Mouse (Mus musculus) stomach, embryonic 14.5 days (tissue): ENCODE data around the gene Olfr1361. TPM values are rescaled to one million over a fixed set of nuclear protein-coding genes. Genes with fewer than 3 reads are reported as not detected.

Experiments
- ATAC-seq: fragments of 200-750 bp; cut with Nextera tagmentation; 2 replicates; pipeline ENCODE4 v1.8.0; 2017; ENCODE audit warnings: low read depth, moderate TSS enrichment; ENCODE audit not compliant: insufficient number of reproducible peaks, insufficient read depth, low FRiP score
- H3K27ac ChIP-seq: fragments of 300-500 bp; sonication (generic); 2 replicates; pipeline ENCODE4 v1.5.1; 2014; ENCODE audit warnings: mild to moderate bottlenecking, low read length, moderate library complexity, mixed read lengths
- H3K27me3 ChIP-seq: fragments of 300-500 bp; sonication (generic); 2 replicates; pipeline ENCODE4 v1.6.1; 2014; ENCODE audit warnings: low read length, control low read depth, mixed read lengths; ENCODE audit not compliant: control insufficient read depth, insufficient read depth
- H3K36me3 ChIP-seq: fragments of 300-500 bp; sonication (generic); 2 replicates; pipeline ENCODE4 v1.6.1; 2014; ENCODE audit warnings: mild to moderate bottlenecking, control low read depth, low read length, moderate library complexity, mixed read lengths; ENCODE audit not compliant: control insufficient read depth, insufficient read depth
- H3K4me1 ChIP-seq: fragments of 300-500 bp; sonication (generic); 2 replicates; pipeline ENCODE4 v1.6.1; 2014; ENCODE audit warnings: low read length, control low read depth, mixed read lengths; ENCODE audit not compliant: control insufficient read depth, insufficient read depth
- H3K4me2 ChIP-seq: fragments of 300-500 bp; sonication (generic); replicated peaks from 2 replicates; pipeline ENCODE4 v1.6.1; 2014; ENCODE audit warnings: low read depth, low read length, control low read depth
- H3K4me3 ChIP-seq: fragments of 300-500 bp; sonication (generic); 2 replicates; pipeline ENCODE4 v1.5.1; 2014; ENCODE audit warnings: low read depth, low read length, control low read depth
- H3K9ac ChIP-seq: fragments of 300-500 bp; sonication (generic); replicated peaks from 2 replicates; pipeline ENCODE4 v1.6.1; 2014; ENCODE audit warnings: low read depth, mild to moderate bottlenecking, control low read depth, low read length, moderate library complexity, mixed read lengths
- H3K9me3 ChIP-seq: fragments of 300-500 bp; sonication (generic); 2 replicates; pipeline ENCODE4 v1.6.1; 2016; ENCODE audit warnings: low read depth, low read length, control low read depth; ENCODE audit not compliant: control insufficient read depth
- WGBS: fragments of 180-500 bp; shearing (Covaris S2); extraction: QIAGEN DNeasy Blood & Tissue Kit; methylation state at CpG from one replicate; pipeline ENCODE4 v1.1.7; 2014; 5-methylcytosine and 5-hydroxymethylcytosine counted together
- polyA plus RNA-seq: library from polyadenylated mRNA; unstranded; fragments of >200 nt; fragmentation: Nextera tagmentation; extraction: Ambion mirVana; gene quantifications from 2 replicates; pipeline ENCODE4 v1.2.1, GENCODE M21; 2014

Gene Olfr1361
- not detected in 2 replicates for polyA plus RNA-seq

DNA sequence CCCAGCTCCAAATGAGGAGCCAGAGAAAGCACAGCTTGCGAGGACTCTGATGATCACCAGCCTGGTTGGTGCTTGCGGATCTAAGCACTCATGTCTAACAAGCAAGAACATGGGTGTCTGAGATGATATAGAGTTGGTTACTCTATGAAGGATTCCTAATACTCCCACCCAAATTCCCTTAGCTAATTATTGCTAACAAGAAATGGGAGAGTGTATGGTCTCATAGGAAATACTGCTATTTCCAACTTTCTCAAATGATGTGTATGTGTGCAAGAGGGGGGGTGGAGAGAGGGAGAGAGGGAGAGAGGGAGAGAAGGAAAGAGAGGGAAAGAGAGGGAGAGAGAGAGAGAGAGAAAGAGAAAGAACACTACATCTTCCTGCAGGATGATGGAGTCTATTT, at the start of gene Olfr1361:
TSS of gene Olfr1361 (minus strand) at position 101 of the 400 bp plus-strand sequence.
- H3K4me2 ChIP-seq = no peak within 1 kb of the TSS
- H3K27me3 ChIP-seq = no peaks in the 10 kb centered on the region
- H3K36me3 ChIP-seq = no peaks in the 10 kb centered on the region
- no peak within 1 kb of the TSS for H3K27ac ChIP-seq
- no peak within 1 kb of the TSS for H3K4me3 ChIP-seq
- H3K4me1 ChIP-seq = no peaks in the 10 kb centered on the region
- WGBS = 56% methylated on average over 2 of the region's 2 CpGs
- no peak for ATAC-seq
- H3K9me3 ChIP-seq = no peaks in the 10 kb centered on the region
- no peak within 1 kb of the TSS for H3K9ac ChIP-seq

DNA sequence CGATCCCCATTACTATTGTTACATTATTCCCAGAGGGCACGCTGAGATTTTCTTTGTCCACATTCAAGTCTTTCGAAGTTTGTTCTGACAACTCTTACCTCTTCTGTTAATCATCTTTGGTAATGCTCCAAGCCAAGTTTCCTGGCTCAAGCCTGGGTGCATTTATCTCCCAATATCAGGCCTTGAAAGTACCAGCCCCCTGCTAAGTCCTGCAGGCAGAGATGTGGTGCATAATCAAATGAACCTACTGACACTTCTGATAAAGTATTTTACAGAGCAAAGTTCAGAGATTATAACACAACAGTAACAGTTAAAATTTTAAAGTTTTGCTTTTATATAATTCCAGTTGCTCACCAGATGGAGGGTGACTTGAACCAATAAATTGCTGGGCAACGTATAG, 48.5 kb upstream of the Olfr1361 start:
- H3K9me3 ChIP-seq = no peaks in the 10 kb centered on the region
- H3K4me1 ChIP-seq = peaks cover 7% of the 10 kb centered on the region; the same call in 1 of the 2 replicates
- 21% methylated on average over 4 of the region's 4 CpGs for WGBS
- no peaks in the 10 kb centered on the region for H3K27me3 ChIP-seq
- peak overlapping the region; percentile 30; the same call in 1 of the 2 replicates for H3K27ac ChIP-seq
- peak overlapping the region; percentile 53 for H3K4me2 ChIP-seq
- no peak overlapping the region for H3K9ac ChIP-seq
- no peak for ATAC-seq
- no peaks in the 10 kb centered on the region for H3K36me3 ChIP-seq
- peak overlapping the region; percentile 68 for H3K4me3 ChIP-seq

DNA sequence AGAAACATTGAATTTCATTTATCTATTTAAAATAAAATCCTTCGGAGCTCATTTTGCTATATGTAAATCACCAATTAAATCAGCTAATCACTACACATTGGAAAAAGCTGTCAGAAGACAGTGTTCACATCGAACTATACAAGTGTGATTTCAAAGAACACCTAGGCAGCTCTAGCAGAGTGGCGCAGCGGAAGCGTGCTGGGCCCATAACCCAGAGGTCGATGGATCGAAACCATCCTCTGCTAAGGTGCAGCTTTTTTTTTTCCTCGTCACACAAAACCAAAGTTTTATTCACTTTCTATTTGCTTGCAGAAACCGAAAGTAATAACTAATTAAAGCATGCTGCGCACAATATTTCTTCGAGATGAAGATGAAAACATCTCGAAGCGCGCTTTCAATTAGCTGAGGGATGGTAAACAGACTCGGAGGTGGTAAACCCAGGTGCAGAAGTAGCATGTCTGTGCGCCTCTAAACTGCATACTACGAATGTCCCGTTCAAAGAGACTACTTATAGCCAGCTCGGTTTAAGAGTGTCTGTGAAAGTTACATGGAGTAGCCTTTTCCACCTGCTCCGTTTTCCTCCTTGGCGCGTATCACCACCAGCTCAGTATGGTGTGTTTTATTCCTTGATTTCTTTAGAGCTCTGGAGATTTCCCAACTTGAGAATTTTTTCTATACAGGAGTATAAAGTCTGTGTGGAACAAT, 47.8 kb upstream of the Olfr1361 start:
- Histone ChIP-seq H3K4me1 (peaks cover 7% of the 10 kb centered on the region; the same call in 1 of the 2 replicates), H3K27ac (peak overlapping the region; percentile 30; the same call in 1 of the 2 replicates), H3K9me3 (no peaks in the 10 kb centered on the region), H3K9ac (peak overlapping the region; percentile 38), H3K27me3 (no peaks in the 10 kb centered on the region), H3K36me3 (no peaks in the 10 kb centered on the region), H3K4me2 (peak overlapping the region; percentile 53), H3K4me3 (peak overlapping the region; percentile 68)
- peak; percentile 82; the same call in 1 of the 2 replicates for ATAC-seq
- WGBS = 1% methylated on average over 22 of the region's 22 CpGs

DNA sequence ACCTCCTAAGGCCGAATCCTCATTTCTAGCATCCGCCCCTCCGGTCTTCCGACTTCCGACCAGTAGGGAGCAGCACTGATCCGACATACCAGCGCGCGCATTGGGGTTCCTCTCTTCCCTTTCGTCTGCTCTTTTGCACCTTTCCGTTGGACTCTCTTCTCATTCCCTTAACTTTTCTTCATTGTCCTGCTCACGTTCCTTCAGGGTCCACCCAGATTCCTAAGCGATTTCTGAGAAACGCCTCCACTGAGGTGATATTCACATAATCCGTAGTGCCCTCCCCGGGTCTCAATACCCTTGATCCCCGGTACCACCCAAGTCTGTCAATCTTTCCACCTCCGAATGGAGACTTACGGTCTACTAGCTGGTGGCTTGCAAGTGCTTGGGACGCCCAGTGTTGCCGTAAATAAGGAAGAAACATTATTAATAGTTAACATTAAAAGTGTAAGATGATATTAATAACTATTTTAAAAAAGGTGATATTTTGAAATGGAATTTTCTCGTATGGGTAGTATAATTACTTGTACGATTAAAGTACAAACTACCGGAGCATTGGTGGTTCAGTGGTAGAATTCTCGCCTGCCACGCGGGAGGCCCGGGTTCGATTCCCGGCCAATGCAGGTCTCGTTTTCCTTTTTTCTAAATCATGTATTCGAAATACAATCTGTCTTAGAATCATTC, 47.0 kb upstream of the Olfr1361 start:
- H3K4me2 ChIP-seq = peak overlapping the region; percentile 53; the same call in 1 of the 2 replicates
- no peaks in the 10 kb centered on the region for H3K9me3 ChIP-seq
- peak overlapping the region; percentile 68 for H3K4me3 ChIP-seq
- peaks cover 4% of the 10 kb centered on the region; the same call in 1 of the 2 replicates for H3K4me1 ChIP-seq
- peak overlapping the region; percentile 74 for H3K27ac ChIP-seq
- no peaks in the 10 kb centered on the region for H3K36me3 ChIP-seq
- peak; percentile 85 for ATAC-seq
- H3K9ac ChIP-seq = peak overlapping the region; percentile 45; the same call in 1 of the 2 replicates
- no peaks in the 10 kb centered on the region for H3K27me3 ChIP-seq
- WGBS = under 1% methylated on average over 32 of the region's 32 CpGs

DNA sequence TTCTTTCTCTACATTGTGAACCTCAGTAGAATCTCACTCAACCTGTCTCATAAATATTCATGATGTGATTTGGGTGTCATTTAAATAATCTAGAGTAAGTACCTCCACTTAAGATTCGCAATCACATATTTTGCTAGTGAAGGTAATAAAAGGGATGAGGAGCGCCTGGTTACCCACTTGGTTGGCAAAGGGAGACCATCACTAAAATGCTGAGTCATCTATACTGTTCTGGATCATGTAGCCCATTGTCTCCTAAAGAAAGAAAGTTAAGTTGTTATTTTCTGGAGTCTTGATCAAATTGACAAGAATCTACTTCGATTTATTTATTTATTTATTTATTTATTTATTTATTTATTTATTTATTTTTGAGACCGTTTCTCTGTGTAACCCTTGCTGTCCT, 43.5 kb upstream of the Olfr1361 start:
- Histone ChIP-seq H3K9ac (no peak overlapping the region), H3K36me3 (no peaks in the 10 kb centered on the region), H3K9me3 (no peaks in the 10 kb centered on the region), H3K27me3 (no peaks in the 10 kb centered on the region), H3K27ac (no peak overlapping the region), H3K4me3 (no peak overlapping the region), H3K4me1 (no peaks in the 10 kb centered on the region), H3K4me2 (no peak overlapping the region)
- 73% methylated on average over 4 of the region's 4 CpGs for WGBS
- ATAC-seq = no peak

DNA sequence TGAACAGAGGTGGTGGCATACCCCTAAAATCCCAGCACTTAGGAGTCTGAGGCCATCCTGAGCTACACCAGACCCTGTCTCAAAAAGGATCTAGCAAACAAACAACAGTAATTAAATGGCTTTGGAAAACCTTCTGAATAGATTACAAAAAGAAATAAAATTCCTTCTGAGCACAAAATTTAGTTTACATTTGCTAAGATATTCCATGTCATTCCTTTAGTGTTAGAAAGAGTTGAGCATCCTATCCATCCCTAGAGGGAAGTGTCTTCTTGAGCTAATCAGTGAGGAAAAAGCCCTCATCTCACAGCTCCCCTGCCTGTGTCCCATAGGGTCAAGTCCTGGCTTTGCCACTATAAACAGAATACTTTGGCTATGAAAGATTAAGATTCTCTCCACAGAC, 34.6 kb upstream of the Olfr1361 start, which contains the start of gene Olfr1359:
TSS of gene Olfr1359 (plus strand) at position 301 of the 400 bp plus-strand sequence.
- no peaks in the 10 kb centered on the region for H3K9me3 ChIP-seq
- H3K36me3 ChIP-seq = no peaks in the 10 kb centered on the region
- no peak for ATAC-seq
- H3K4me2 ChIP-seq = no peak within 1 kb of the TSS
- H3K27me3 ChIP-seq = no peaks in the 10 kb centered on the region
- H3K4me3 ChIP-seq = no peak within 1 kb of the TSS
- H3K9ac ChIP-seq = no peak within 1 kb of the TSS
- H3K4me1 ChIP-seq = no peaks in the 10 kb centered on the region
- no peak within 1 kb of the TSS for H3K27ac ChIP-seq

DNA sequence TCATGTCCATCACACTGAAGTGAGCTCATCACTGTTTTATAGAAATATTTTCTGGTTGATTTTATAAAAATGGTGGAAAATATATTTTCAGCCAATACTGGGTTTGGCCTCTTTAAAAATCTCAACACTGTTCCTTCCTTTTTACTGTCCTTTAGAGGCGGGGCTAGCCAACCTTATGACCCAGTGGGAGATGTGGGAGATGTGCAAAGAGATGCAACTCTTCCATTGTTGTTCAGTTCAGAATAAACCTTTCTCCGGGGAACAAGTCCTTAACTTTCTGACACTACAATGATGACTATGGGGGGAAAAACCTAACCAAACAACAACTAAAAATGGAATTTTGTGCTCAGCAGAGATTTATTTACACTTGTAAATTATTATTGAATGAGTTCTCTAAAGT, 14.1 kb upstream of the Olfr1361 start, which contains the start of gene Olfr1360:
TSS of gene Olfr1360 (minus strand) at position 101 of the 400 bp plus-strand sequence.
- no peak within 1 kb of the TSS for H3K9ac ChIP-seq
- H3K27me3 ChIP-seq = no peaks in the 10 kb centered on the region
- H3K4me1 ChIP-seq = no peaks in the 10 kb centered on the region
- H3K4me3 ChIP-seq = no peak within 1 kb of the TSS
- H3K36me3 ChIP-seq = no peaks in the 10 kb centered on the region
- no peak within 1 kb of the TSS for H3K27ac ChIP-seq
- 80% methylated on average over 2 of the region's 2 CpGs for WGBS
- H3K4me2 ChIP-seq = no peak within 1 kb of the TSS
- ATAC-seq = no peak
- H3K9me3 ChIP-seq = no peaks in the 10 kb centered on the region

DNA sequence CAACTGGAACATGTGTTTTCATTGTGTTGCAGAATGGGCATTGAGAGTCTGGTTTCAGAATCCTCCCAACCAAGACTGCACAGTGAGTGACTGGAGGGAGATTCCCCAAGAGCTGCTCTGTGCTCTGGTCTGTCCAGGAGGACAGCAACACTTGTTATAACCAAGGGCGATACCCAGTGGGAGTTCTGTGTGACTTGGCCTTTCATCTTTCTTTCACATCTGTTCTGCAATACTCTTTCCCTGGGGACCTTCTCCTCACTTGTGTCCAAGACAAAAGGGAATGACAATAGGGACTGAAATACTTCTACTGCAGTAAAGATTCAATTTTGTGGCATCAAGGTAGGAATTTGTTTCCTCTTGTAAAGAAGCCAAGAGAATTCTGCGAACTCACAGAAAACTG, 20.8 kb downstream of the Olfr1361 start, which contains the start of gene Olfr11:
TSS of gene Olfr11 (minus strand) at position 101 of the 400 bp plus-strand sequence.
- no peak within 1 kb of the TSS for H3K4me3 ChIP-seq
- no peaks in the 10 kb centered on the region for H3K36me3 ChIP-seq
- H3K4me1 ChIP-seq = no peaks in the 10 kb centered on the region
- H3K9me3 ChIP-seq = no peaks in the 10 kb centered on the region
- no peak within 1 kb of the TSS for H3K4me2 ChIP-seq
- no peak within 1 kb of the TSS for H3K27ac ChIP-seq
- no peak for ATAC-seq
- no peak within 1 kb of the TSS for H3K9ac ChIP-seq
- H3K27me3 ChIP-seq = no peaks in the 10 kb centered on the region
- WGBS = 91% methylated on average over 2 of the region's 2 CpGs
